Mouse (Mus musculus) CH12F3 (cell line): Measurements from ENCODE around the gene Arhgap23.

Experiments used
- in situ Hi-C: fragments of 300-500 bp; cut with MboI; formaldehyde crosslinking; loops from 2 replicates; pipeline ENCODE4 v1.14.3; 2020; ENCODE audit warnings: low sequenced_read_pairs

The Arhgap23 gene

GRCm38 (mm10) chr11:97546804-97547411, 131.6 kb downstream of the Arhgap23 start:
- in situ Hi-C loops, result no loop called here

- in situ Hi-C loops, result no loop called here
These were observed 132.8 kb downstream of the Arhgap23 start for GRCm38 (mm10) chr11:97547957-97548706.

- in situ Hi-C loops, result no loop called here
These were observed 133.4 kb downstream of the Arhgap23 start for GRCm38 (mm10) chr11:97548757-97549156.
